In the genomic region with DNA sequence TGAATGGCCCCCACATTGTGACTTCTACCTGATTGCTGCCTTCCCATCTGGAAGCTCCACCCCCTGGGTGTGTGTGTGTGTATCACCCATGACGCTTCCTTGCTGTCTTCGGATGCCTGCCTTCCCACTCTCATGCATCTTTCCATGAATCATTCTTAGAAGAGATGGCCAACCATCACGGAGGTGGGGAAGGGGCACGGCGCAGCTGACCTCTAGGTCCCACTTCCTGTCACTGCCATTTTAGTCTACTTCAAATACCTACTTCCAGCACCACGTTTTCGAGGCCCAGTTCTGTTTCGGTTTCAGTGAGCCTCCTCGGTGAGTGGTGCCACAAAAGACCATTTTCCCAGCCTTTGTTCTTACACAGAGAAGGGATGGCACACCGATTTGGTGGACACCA, we compare ENCODE assay signal across 21 mouse cellular contexts.
A peak's percentile ranks its signal among the peaks of the same experiment; 100 is the strongest.
DNase-seq lines count a peak whose midpoint lies in the region; ATAC-seq lines count a peak whose summit lies in the region.
"Had no signal": no experiment of that assay in that cellular context is flagged by ENCODE, and none has a peak within 500 bp of the region (broad histone marks: within the 10 kb centered on the region; RNA-seq: fewer than 3 reads in every experiment).

No protein-coding gene starts in this region.

- H3K9me3 ChIP-seq in forebrain, embryonic 14.5 days (replicated peaks; ENCODE audit: control insufficient read depth, low read length) = no peaks in the 10 kb centered on the region
- H3K9me3 ChIP-seq: embryonic facial prominence, embryonic 10.5 days; embryonic facial prominence, embryonic 12.5 days; forebrain, embryonic 15.5 days; G1E had no signal

- H3K36me3 ChIP-seq in forebrain, embryonic 14.5 days (ENCODE audit: control insufficient read depth, insufficient read depth, low read length) = no peaks in the 10 kb centered on the region
- H3K36me3 ChIP-seq: embryonic facial prominence, embryonic 10.5 days; embryonic facial prominence, embryonic 12.5 days; forebrain, embryonic 15.5 days had no signal

- 91% methylated on average over 10 of the region's 10 CpGs for WGBS in forebrain, embryonic 14.5 days

- ATAC-seq in CD4-positive, CD25-positive, alpha-beta regulatory T cell, adult 4 months = peak; percentile 27
- peak; percentile 29 for ATAC-seq in activated CD4-positive, CD25-positive, alpha-beta regulatory T cell, adult 4 months
- ATAC-seq in inflammation-experienced regulatory T-cells, adult 6 months = peak; percentile 18
- no peak for ATAC-seq in forebrain, embryonic 14.5 days
- ATAC-seq: forebrain, embryonic 15.5 days; forebrain, postnatal 0 days; Patski had no signal

- no peak overlapping the region for H3K9ac ChIP-seq in forebrain, embryonic 14.5 days (ENCODE audit: low read length)
- H3K9ac ChIP-seq: embryonic facial prominence, embryonic 12.5 days; forebrain, embryonic 15.5 days; forebrain, postnatal 0 days had no signal

- no peak overlapping the region for H3K27ac ChIP-seq in forebrain, embryonic 14.5 days (ENCODE audit: low read depth, low read length)
- H3K27ac ChIP-seq: embryonic facial prominence, embryonic 10.5 days; embryonic facial prominence, embryonic 12.5 days; forebrain, embryonic 15.5 days had no signal

- no peak overlapping the region for H3K4me2 ChIP-seq in forebrain, embryonic 14.5 days (ENCODE audit: low read length)
- H3K4me2 ChIP-seq: embryonic facial prominence, embryonic 12.5 days; forebrain, embryonic 15.5 days had no signal

- H3K4me3 ChIP-seq in forebrain, embryonic 14.5 days (ENCODE audit: low read depth, low read length) = no peak overlapping the region
- H3K4me3 ChIP-seq: embryonic facial prominence, embryonic 10.5 days; embryonic facial prominence, embryonic 12.5 days; forebrain, embryonic 15.5 days had no signal

- peak; percentile 64 for DNase-seq in CD4-positive helper T cell, adult 2 months (ENCODE audit: low read depth, low spot score)
- no peak for DNase-seq in adrenal gland, adult 2 months
- no peak for DNase-seq in spleen, postnatal 10 days (ENCODE audit: low spot score in 2 of 2)
- no peak for DNase-seq in forebrain, embryonic 14.5 days (ENCODE audit: low spot score)
- DNase-seq: adrenal gland, adult 8-10 months; adrenal gland, postnatal 14 days; adrenal gland, postnatal 36 days; cerebellum, adult 11-12 months; cerebellum, adult 2 months; cerebellum, adult 9-10 months; cerebellum, postnatal 10 days; cerebellum, postnatal 25 days; forebrain, postnatal 0 days had no signal

- 0 out of 2 replicates have a peak, but pooled peaks cover 1% of the 10 kb centered on the region for H3K4me1 ChIP-seq in forebrain, embryonic 14.5 days (ENCODE audit: control insufficient read depth, insufficient read depth, low read length)
- H3K4me1 ChIP-seq: embryonic facial prominence, embryonic 12.5 days had no signal

- H3K27me3 ChIP-seq in forebrain, embryonic 14.5 days (replicated peaks; ENCODE audit: control insufficient read depth, insufficient read depth, low read length) = no peaks in the 10 kb centered on the region
- H3K27me3 ChIP-seq: embryonic facial prominence, embryonic 12.5 days; forebrain, embryonic 15.5 days; Patski had no signal
